Mouse (Mus musculus): ENCODE measurements around the gene Fam19a3.
"Not testable (repeated sequence)": the region's sequence is repeated elsewhere in the genome, so short reads cannot be mapped to it uniquely, and the experiment has no call there.

Fam19a3 gene

GRCm38 (mm10) chr3:104765021-104765420, 16.6 kb downstream of the Fam19a3 start:
- DNase-seq (ENCODE audit: low spot score in 2 of 2), result no peak

DNA sequence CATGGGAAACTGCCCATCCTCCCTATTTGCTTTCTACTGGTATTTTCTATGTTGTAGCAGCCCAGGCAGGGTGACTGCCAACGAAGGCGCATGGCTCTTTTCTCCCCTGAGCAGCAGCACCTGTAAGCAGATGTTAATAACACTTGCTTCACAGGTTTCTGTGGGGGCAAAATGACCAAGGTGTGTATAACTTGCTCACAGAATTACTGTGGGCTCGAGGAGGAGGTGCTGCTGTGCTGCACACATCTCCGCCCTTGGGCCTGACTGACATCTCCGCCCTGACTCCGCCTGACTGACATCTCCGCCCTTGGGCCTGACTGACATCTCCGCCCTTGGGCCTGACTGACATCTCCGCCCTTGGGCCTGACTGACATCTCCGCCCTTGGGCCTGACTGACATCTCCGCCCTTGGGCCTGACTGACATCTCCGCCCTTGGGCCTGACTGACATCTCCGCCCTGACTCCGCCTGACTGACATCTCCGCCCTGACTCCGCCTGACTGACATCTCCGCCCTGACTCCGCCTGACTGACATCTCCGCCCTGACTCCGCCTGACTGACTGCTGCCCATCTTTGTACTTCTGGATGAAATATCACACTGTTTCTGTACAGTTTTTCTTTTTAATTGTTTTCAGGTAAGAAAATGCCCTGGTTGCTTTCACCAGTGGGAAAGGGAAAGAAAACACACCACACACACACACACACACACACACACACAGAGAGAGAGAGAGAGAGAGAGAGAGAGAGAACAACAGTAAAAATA, 19.4 kb downstream of the Fam19a3 start:
- not testable (repeated sequence) for DNase-seq (ENCODE audit: low spot score in 2 of 2)

DNA sequence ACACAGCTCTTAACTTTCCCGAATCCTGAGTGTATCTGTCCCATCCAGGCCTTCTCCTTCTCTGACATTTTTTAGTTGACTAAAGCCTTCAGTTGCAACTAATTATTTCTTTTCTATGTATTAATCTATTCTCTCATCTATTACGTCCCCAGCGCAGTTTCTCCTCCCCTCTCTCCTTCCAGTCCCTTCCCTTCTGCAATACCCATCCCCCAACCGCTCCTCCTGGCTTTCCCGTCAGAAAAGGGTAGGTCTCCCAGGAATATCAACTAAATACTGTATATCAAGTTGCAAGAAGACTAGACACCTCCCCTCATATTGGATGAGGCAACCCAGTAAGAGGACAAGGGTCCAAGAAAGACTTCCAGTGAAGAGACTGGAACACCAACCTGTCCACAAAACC, 22.8 kb downstream of the Fam19a3 start:
- no peak for DNase-seq (ENCODE audit: low spot score in 2 of 2)

GRCm38 (mm10) chr3:104758406-104758805, 23.2 kb downstream of the Fam19a3 start:
- DNase-seq (ENCODE audit: low spot score in 2 of 2), result peak in 1 of 2 experiments; percentile 48

DNA sequence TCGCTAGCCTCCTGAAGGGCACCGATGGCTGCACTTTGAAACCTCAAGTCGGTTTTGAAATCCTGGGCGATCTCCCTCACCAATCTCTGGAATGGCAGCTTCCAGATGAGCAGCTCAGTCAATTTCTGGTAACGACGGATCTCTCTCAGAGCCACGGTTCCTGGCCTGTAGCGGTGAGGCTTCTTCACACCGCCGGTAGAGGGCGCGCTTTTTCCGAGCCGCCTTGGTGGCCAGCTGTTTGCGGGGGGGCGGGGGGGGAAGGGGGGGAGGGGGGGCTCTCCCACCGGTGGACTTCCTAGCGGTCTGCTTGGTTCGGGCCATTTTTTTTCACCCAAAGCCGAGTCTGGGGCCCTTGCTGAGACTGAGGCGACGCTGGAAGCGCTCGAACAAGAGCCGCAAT, 28.8 kb downstream of the Fam19a3 start:
- not testable (repeated sequence) for DNase-seq (ENCODE audit: low spot score in 2 of 2)

- DNase-seq (ENCODE audit: low spot score in 2 of 2), result no peak
These were observed 37.8 kb downstream of the Fam19a3 start for GRCm38 (mm10) chr3:104743864-104744263.

DNA sequence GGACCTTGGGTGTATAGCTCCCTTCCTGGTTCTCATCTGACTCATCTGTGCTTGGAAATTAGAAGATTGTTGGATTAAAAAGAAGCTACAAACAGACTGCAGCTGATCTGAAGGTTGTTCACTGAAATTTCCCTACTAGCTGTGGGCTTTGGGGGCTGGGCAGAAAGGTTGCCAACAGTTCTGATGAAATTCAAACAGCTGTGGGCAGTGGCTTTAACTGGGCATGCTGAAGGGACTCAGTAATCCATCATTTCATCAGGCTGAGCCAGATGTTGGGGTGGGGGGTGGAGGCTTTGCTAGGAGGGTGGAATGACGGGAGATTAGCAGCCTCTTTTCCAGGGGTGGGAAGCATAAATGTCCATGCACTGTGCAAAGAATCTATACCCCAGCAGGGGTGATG, 38.5 kb downstream of the Fam19a3 start:
- no peak for DNase-seq (ENCODE audit: low spot score in 2 of 2)

DNA sequence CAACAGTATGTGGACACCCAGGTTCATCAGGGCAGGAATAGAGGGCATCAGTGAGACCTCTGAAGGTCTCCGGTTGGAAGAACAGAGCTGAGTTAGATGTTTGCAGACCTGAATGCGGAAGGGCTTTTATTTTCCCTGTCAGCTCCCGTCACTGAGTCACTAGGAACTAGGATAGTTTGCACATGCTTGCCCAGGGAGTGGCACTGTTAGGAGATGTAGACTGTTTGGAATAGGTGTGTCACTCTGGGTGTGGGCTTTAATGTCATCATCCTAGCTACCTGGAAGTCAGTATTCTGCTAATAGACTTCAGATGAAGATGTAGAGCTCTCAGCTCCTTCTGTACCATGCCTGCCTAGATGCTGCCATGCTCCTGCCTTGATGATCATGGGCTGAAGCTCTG, 39.7 kb downstream of the Fam19a3 start:
- DNase-seq (ENCODE audit: low spot score in 2 of 2), result no peak

DNA sequence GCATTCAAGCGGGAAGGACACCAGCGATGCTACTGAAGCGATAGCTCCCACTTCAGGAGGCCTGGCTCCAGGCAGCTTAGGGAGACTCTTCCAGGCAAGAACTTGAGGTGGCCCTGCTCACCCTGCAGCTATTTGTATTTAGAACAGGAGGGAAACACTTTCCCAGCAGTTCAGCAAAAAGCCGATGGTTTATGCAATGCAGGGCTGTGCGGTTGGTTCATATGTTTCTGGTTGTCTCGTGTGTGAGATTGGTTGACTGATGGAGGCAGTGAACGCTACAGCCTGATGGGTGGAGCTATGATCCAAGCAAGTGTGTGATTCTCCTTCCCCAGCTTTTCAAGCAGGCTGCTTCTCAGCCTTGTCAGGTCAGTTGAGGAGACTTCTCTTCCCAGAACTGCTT, 47.0 kb downstream of the Fam19a3 start:
- no peak for DNase-seq (ENCODE audit: low spot score in 2 of 2)

- no peak for DNase-seq (ENCODE audit: low spot score in 2 of 2)
These were observed 48.7 kb downstream of the Fam19a3 start for GRCm38 (mm10) chr3:104732907-104733306.

DNA sequence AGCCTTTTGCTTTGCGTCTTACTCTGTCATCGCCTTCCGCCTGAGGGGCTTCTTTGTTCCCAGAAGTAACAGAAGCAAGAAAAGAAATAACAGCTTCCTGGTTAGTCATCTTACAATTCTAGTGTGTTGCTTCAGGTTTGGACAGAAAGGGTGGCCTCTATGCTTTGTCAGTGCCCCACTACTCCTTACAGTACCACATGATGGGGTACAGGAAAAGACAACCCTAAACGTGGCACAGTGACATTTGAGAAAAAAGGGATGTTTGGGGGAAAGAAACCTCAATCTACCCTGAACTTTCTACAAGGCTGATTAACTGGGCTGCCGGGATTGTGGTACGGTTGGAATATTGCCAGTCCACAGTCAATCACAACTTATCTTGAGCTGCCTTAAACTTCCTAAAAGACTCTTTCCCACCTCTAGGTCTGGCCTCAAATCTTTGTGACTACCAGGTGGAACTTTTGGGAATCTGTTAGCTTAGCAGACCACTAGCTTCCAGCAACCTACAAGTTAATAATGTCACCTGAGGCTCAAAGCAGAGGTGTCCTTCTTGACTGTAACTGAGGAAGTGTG, 52.3 kb downstream of the Fam19a3 start:
- DNase-seq (ENCODE audit: low spot score in 2 of 2), result no peak
